Mouse (Mus musculus) stomach, postnatal 0 days (tissue): ENCODE results near the gene Foxl1. TPM values are rescaled to one million over a fixed set of nuclear protein-coding genes. Genes with fewer than 3 reads are reported as not detected.

Experiments
- ATAC-seq: fragments of 200-750 bp; cut with Nextera tagmentation; 2 replicates; pipeline ENCODE4 v1.8.0; 2017; ENCODE audit not compliant: low FRiP score, low TSS enrichment
- DNase-seq: peaks from one replicate; pipeline ENCODE4 v3.0.0-alpha.2; 2016; ENCODE audit warnings: low spot score
- H3K27ac ChIP-seq: fragments of 300-500 bp; sonication (generic); replicated peaks from 2 replicates; pipeline ENCODE4 v1.5.1; 2014; ENCODE audit warnings: mild to moderate bottlenecking, control low read depth
- H3K27me3 ChIP-seq: fragments of 300-500 bp; sonication (generic); 2 replicates; pipeline ENCODE4 v1.6.1; 2014; ENCODE audit warnings: low read length; ENCODE audit not compliant: control insufficient read depth, insufficient read depth
- H3K36me3 ChIP-seq: fragments of 300-500 bp; sonication (generic); 2 replicates; pipeline ENCODE4 v1.6.1; 2014; ENCODE audit warnings: low read length, mixed read lengths; ENCODE audit not compliant: control insufficient read depth, insufficient read depth
- H3K4me1 ChIP-seq: fragments of 300-500 bp; sonication (generic); replicated peaks from 2 replicates; pipeline ENCODE4 v1.6.1; 2014; ENCODE audit warnings: antibody characterized with exemption; ENCODE audit not compliant: control insufficient read depth, insufficient read depth
- H3K4me2 ChIP-seq: fragments of 300-500 bp; sonication (generic); replicated peaks from 2 replicates; pipeline ENCODE4 v1.6.1; 2014; ENCODE audit warnings: low read depth, mild to moderate bottlenecking, control low read depth, moderate library complexity
- H3K4me3 ChIP-seq: fragments of 300-500 bp; sonication (generic); 2 replicates; pipeline ENCODE4 v1.5.1; 2014; ENCODE audit warnings: low read depth, low read length, control low read depth
- H3K9ac ChIP-seq: fragments of 300-500 bp; sonication (generic); 2 replicates; pipeline ENCODE4 v1.6.1; 2014; ENCODE audit warnings: mild to moderate bottlenecking, low read length, control low read depth, mixed read lengths
- H3K9me3 ChIP-seq: fragments of 300-500 bp; sonication (generic); 2 replicates; pipeline ENCODE4 v1.6.1; 2016; ENCODE audit warnings: low read length; ENCODE audit not compliant: control insufficient read depth
- CTCF ChIP-seq: IDR thresholded peaks from 2 replicates; pipeline ENCODE4 v1.5.1; 2016; ENCODE audit warnings: antibody characterized with exemption, low read depth, mild to moderate bottlenecking, moderate library complexity
- EP300 ChIP-seq: optimal IDR thresholded peaks from 2 replicates; pipeline ENCODE3; 2016; ENCODE audit warnings: antibody characterized with exemption
- WGBS: fragments of 180-500 bp; shearing (Covaris S2); extraction: QIAGEN DNeasy Blood & Tissue Kit; methylation state at CpG from one replicate; pipeline ENCODE4 v1.1.7; 2014; 5-methylcytosine and 5-hydroxymethylcytosine counted together
- polyA plus RNA-seq: library from polyadenylated mRNA; unstranded; fragments of >200 nt; fragmentation: Nextera tagmentation; extraction: Ambion mirVana; gene quantifications from 2 replicates; pipeline ENCODE4 v1.2.1, GENCODE M21; 2015

Gene Foxl1
- polyA plus RNA-seq, 1 experiment from 2014 or later = 2.8 TPM

- Histone ChIP-seq H3K4me1 (no peaks in the 10 kb centered on the region), H3K27ac (no peak overlapping the region), H3K9me3 (no peaks in the 10 kb centered on the region), H3K4me3 (no peak overlapping the region), H3K4me2 (no peak overlapping the region), H3K27me3 (no peaks in the 10 kb centered on the region), H3K9ac (no peak overlapping the region), H3K36me3 (peaks cover 19% of the 10 kb centered on the region; the same call in 1 of the 2 replicates)
- ATAC-seq = peak; percentile 30
- TF ChIP-seq CTCF (peak; percentile 96), EP300 (no peak)
- peak; percentile 81 for DNase-seq
- 50% methylated on average over 17 of the region's 17 CpGs for WGBS
Measured at GRCm38 (mm10) chr8:121104049-121104818, 23.5 kb upstream of the Foxl1 start.

GRCm38 (mm10) chr8:121107668-121108656, 19.8 kb upstream of the Foxl1 start, which contains the start of gene Mthfsd:
Gene Mthfsd (minus strand): TSS chr8:121108392.
- no peaks in the 10 kb centered on the region for H3K27me3 ChIP-seq
- H3K9ac ChIP-seq = peak within 1 kb of the TSS; percentile 87
- peaks cover 3% of the 10 kb centered on the region; the same call in 1 of the 2 replicates for H3K36me3 ChIP-seq
- ATAC-seq (peak; percentile 92), DNase-seq (peak; percentile 98)
- WGBS = under 1% methylated on average over 72 of the region's 75 CpGs
- peak within 1 kb of the TSS; percentile 88 for H3K27ac ChIP-seq
- TF ChIP-seq CTCF (peak; percentile 30; the same call in 1 of the 2 replicates), EP300 (no peak)
- H3K4me1 ChIP-seq = no peaks in the 10 kb centered on the region
- H3K4me3 ChIP-seq = peak within 1 kb of the TSS; percentile 88
- H3K9me3 ChIP-seq = no peaks in the 10 kb centered on the region
- peak within 1 kb of the TSS; percentile 90 for H3K4me2 ChIP-seq

GRCm38 (mm10) chr8:121108657-121109056, 19.1 kb upstream of the Foxl1 start:
- peaks cover 3% of the 10 kb centered on the region; the same call in 1 of the 2 replicates for H3K36me3 ChIP-seq
- ATAC-seq (no peak), DNase-seq (no peak)
- peak overlapping the region; percentile 88 for H3K4me3 ChIP-seq
- H3K4me1 ChIP-seq = no peaks in the 10 kb centered on the region
- peak overlapping the region; percentile 90 for H3K4me2 ChIP-seq
- TF ChIP-seq CTCF (no peak), EP300 (no peak)
- WGBS = 10% methylated on average over 5 of the region's 5 CpGs
- H3K9ac ChIP-seq = peak overlapping the region; percentile 87; the same call in 1 of the 2 replicates
- H3K27ac ChIP-seq = no peak overlapping the region
- H3K9me3 ChIP-seq = no peaks in the 10 kb centered on the region
- no peaks in the 10 kb centered on the region for H3K27me3 ChIP-seq

GRCm38 (mm10) chr8:121111145-121111907, 16.4 kb upstream of the Foxl1 start:
- no peak for DNase-seq
- no peaks in the 10 kb centered on the region for H3K4me1 ChIP-seq
- no peak overlapping the region for H3K4me2 ChIP-seq
- no peak for ATAC-seq
- no peak overlapping the region for H3K27ac ChIP-seq
- no peaks in the 10 kb centered on the region; the same call in 1 of the 2 replicates for H3K36me3 ChIP-seq
- no peak overlapping the region for H3K9ac ChIP-seq
- H3K9me3 ChIP-seq = no peaks in the 10 kb centered on the region
- 30% methylated on average over 7 of the region's 7 CpGs for WGBS
- no peak overlapping the region for H3K4me3 ChIP-seq
- TF ChIP-seq CTCF (no peak), EP300 (no peak)
- peaks cover 4% of the 10 kb centered on the region; the same call in 1 of the 2 replicates for H3K27me3 ChIP-seq

- 0 out of 2 replicates have a peak, but pooled peaks cover 3% of the 10 kb centered on the region for H3K9me3 ChIP-seq
- DNase-seq (peak; percentile 97), ATAC-seq (peak; percentile 74)
- TF ChIP-seq EP300 (no peak), CTCF (peak; percentile 100)
- H3K9ac ChIP-seq = no peak overlapping the region
- H3K27ac ChIP-seq = no peak overlapping the region
- H3K36me3 ChIP-seq = no peaks in the 10 kb centered on the region; the same call in 1 of the 2 replicates
- no peak overlapping the region for H3K4me3 ChIP-seq
- 2% methylated on average over 21 of the region's 21 CpGs for WGBS
- peak overlapping the region; percentile 27; the same call in 1 of the 2 replicates for H3K4me2 ChIP-seq
- peaks cover 18% of the 10 kb centered on the region for H3K27me3 ChIP-seq
- no peaks in the 10 kb centered on the region for H3K4me1 ChIP-seq
Measured at GRCm38 (mm10) chr8:121113261-121113660, 14.5 kb upstream of the Foxl1 start.
